22 mouse cellular contexts compared by ENCODE assay signal in genomic region chr9:44746666-44747065, GRCm38 (mm10). TPM values are rescaled to one million over a fixed set of nuclear protein-coding genes. Genes with fewer than 3 reads are reported as not detected.
DNase-seq lines count a peak whose midpoint lies in the region; TF ChIP-seq lines count a peak whose summit lies in the region.
"Had no signal": no experiment of that assay in that cellular context is flagged by ENCODE, and none has a peak within 500 bp of the region (broad histone marks: within the 10 kb centered on the region; RNA-seq: fewer than 3 reads in every experiment).

No protein-coding gene starts in this region.

- no peak overlapping the region for H3K4me3 ChIP-seq in layer of hippocampus, adult 2 months
- H3K4me3 ChIP-seq: embryonic facial prominence, embryonic 13.5 days; embryonic facial prominence, embryonic 15.5 days; erythroblast, embryonic 14.5 days; forebrain, embryonic 10.5 days; forebrain, embryonic 12.5 days had no signal

- peak; percentile 22 for TF ChIP-seq CTCF in layer of hippocampus, adult 2 months (conservative IDR thresholded peaks at IDR 0.05)

- DNase-seq in heart, adult 11 months: peak; percentile 16
- DNase-seq in heart, postnatal 4 days: no peak
- no peak for DNase-seq in layer of hippocampus, adult 2 months (ENCODE audit: low spot score in 2 of 2)
- DNase-seq in layer of hippocampus, adult 9-10 months (ENCODE audit: low spot score): no peak
- DNase-seq in brain, adult 2 months (ENCODE audit: low read depth, low spot score): peak; percentile 51
- DNase-seq in cerebellum, adult 11-12 months: no peak
- DNase-seq: adrenal gland, adult 2 months; adrenal gland, postnatal 10 days; adrenal gland, postnatal 25 days; cerebellum, adult 18-20 months; cerebellum, adult 8-10 months; cerebellum, adult 9-11 months; cerebellum, postnatal 14 days; cerebellum, postnatal 36 days; embryo, embryonic 11 days had no signal

- no peak overlapping the region for H3K27ac ChIP-seq in layer of hippocampus, adult 2 months
- H3K27ac ChIP-seq: embryonic facial prominence, embryonic 13.5 days; embryonic facial prominence, embryonic 15.5 days; forebrain, embryonic 10.5 days; forebrain, embryonic 12.5 days had no signal

RNA-seq across cellular contexts. Expression of gene Phldb1, which starts 11.7 kb away (rescaled TPM):
- 100 to 1,000 TPM; 109 TPM for total RNA-seq in heart, postnatal 4 days (2021)
- total RNA-seq in layer of hippocampus, adult 2 months (2021): 10 to 100 TPM; 71.8 to 86.4 TPM

RNA-seq across cellular contexts. Expression of gene Arcn1, which starts 21.0 kb away (rescaled TPM):
- total RNA-seq in heart, postnatal 4 days (2021): 100 to 1,000 TPM; 104 to 119 TPM
- 100 to 1,000 TPM in 1 of 2 experiments, 10 to 100 TPM in 1; 100.0 to 103 TPM for total RNA-seq in layer of hippocampus, adult 2 months (2021)

RNA-seq across cellular contexts. Expression of gene Ift46, which starts 21.0 kb away (rescaled TPM):
- total RNA-seq in heart, postnatal 4 days (2021): 10 to 100 TPM; 58.4 to 58.7 TPM
- 10 to 100 TPM; 73.9 to 84.9 TPM for total RNA-seq in layer of hippocampus, adult 2 months (2021)

RNA-seq across cellular contexts. Expression of gene Tmem25, which starts 52.4 kb away (rescaled TPM):
- total RNA-seq in heart, postnatal 4 days (2021): 1 to 10 TPM; 3.5 to 6.0 TPM
- 10 to 100 TPM; 50.0 to 50.3 TPM for total RNA-seq in layer of hippocampus, adult 2 months (2021)

RNA-seq across cellular contexts. Expression of gene Ttc36, which starts 56.2 kb away (rescaled TPM):
- total RNA-seq in heart, postnatal 4 days (2021): 1 to 10 TPM in 1 of 2 experiments, under 1 TPM in 1; 0.61 to 1.0 TPM
- total RNA-seq in layer of hippocampus, adult 2 months (2021): 1 to 10 TPM; 1.1 to 1.7 TPM
- total RNA-seq: common myeloid progenitor, adult 5-6 weeks; MEL had no signal

Comparison
In these comparisons a context has a peak if more than half of its experiments do, and no peak if none do; other contexts are left out.
1. DNase-seq: peak in heart, adult 11 months (single experiment) and brain, adult 2 months (single experiment); none in heart, postnatal 4 days (single experiment), layer of hippocampus, adult 2 months (0 of 2), layer of hippocampus, adult 9-10 months (single experiment) and cerebellum, adult 11-12 months (single experiment).